8 mouse cellular contexts compared by ENCODE assay signal in genomic region chr12:73241960-73242359, GRCm38 (mm10). TPM values are rescaled to one million over a fixed set of nuclear protein-coding genes. Genes with fewer than 3 reads are reported as not detected.
DNase-seq lines count a peak whose midpoint lies in the region; ATAC-seq and TF ChIP-seq lines count a peak whose summit lies in the region.

No protein-coding gene starts in this region.

- H3K9ac ChIP-seq in hindbrain, embryonic 15.5 days, result no peak overlapping the region
- H3K9ac ChIP-seq in lung, postnatal 0 days (replicated peaks; ENCODE audit: low read depth), result no peak overlapping the region

- TF ChIP-seq EP300 in lung, postnatal 0 days (IDR thresholded peaks at IDR 0.05), result no peak

- H3K4me3 ChIP-seq in embryonic facial prominence, embryonic 10.5 days, result no peak overlapping the region
- H3K4me3 ChIP-seq in hindbrain, embryonic 15.5 days, result no peak overlapping the region
- no peak overlapping the region for H3K4me3 ChIP-seq in lung, postnatal 0 days (ENCODE audit: low read depth, low read length)
- no peak overlapping the region for H3K4me3 ChIP-seq in kidney, adult 2 months (ENCODE audit: insufficient read depth, low read depth, low read length)

- no peaks in the 10 kb centered on the region for H3K27me3 ChIP-seq in embryonic facial prominence, embryonic 10.5 days (replicated peaks; ENCODE audit: low read depth, poor library complexity, severe bottlenecking)
- H3K27me3 ChIP-seq in hindbrain, embryonic 15.5 days, result no peaks in the 10 kb centered on the region
- no peaks in the 10 kb centered on the region for H3K27me3 ChIP-seq in lung, postnatal 0 days (replicated peaks; ENCODE audit: insufficient read depth, low read length)
- no peaks in the 10 kb centered on the region for H3K27me3 ChIP-seq in kidney, adult 2 months (replicated peaks; ENCODE audit: control insufficient read depth, insufficient read depth, low read length)

- H3K4me1 ChIP-seq in embryonic facial prominence, embryonic 10.5 days, result 0 out of 2 replicates have a peak, but pooled peaks cover 2% of the 10 kb centered on the region
- no peaks in the 10 kb centered on the region for H3K4me1 ChIP-seq in hindbrain, embryonic 15.5 days (replicated peaks)
- H3K4me1 ChIP-seq in lung, postnatal 0 days (ENCODE audit: insufficient read depth, low read depth, low read length), result no peaks in the 10 kb centered on the region
- H3K4me1 ChIP-seq in kidney, adult 2 months (ENCODE audit: control insufficient read depth, insufficient read depth, low read length), result no peaks in the 10 kb centered on the region

- H3K27ac ChIP-seq in embryonic facial prominence, embryonic 10.5 days (replicated peaks), result peak overlapping the region; percentile 19; the same call in 1 of the 2 replicates
- no peak overlapping the region for H3K27ac ChIP-seq in hindbrain, embryonic 15.5 days (replicated peaks)
- H3K27ac ChIP-seq in lung, postnatal 0 days (ENCODE audit: low read length), result no peak overlapping the region
- H3K27ac ChIP-seq in kidney, adult 2 months (ENCODE audit: insufficient read depth, low read depth, low read length), result no peak overlapping the region

- no peaks in the 10 kb centered on the region for H3K36me3 ChIP-seq in embryonic facial prominence, embryonic 10.5 days (replicated peaks)
- H3K36me3 ChIP-seq in hindbrain, embryonic 15.5 days, result no peaks in the 10 kb centered on the region
- no peaks in the 10 kb centered on the region for H3K36me3 ChIP-seq in lung, postnatal 0 days (ENCODE audit: insufficient read depth, low read length)
- H3K36me3 ChIP-seq in kidney, adult 2 months (ENCODE audit: control insufficient read depth, insufficient read depth, low read length), result no peaks in the 10 kb centered on the region

- 75% methylated on average over 10 of the region's 10 CpGs for WGBS in embryonic facial prominence, embryonic 10.5 days
- 28% methylated on average over 10 of the region's 10 CpGs for WGBS in hindbrain, embryonic 15.5 days
- 61% methylated on average over 10 of the region's 10 CpGs for WGBS in lung, postnatal 0 days
- WGBS in kidney, adult 2 months, result 79% methylated on average over 10 of the region's 10 CpGs

- H3K9me3 ChIP-seq in embryonic facial prominence, embryonic 10.5 days, result no peaks in the 10 kb centered on the region
- H3K9me3 ChIP-seq in hindbrain, embryonic 15.5 days, result no peaks in the 10 kb centered on the region
- no peaks in the 10 kb centered on the region for H3K9me3 ChIP-seq in lung, postnatal 0 days (ENCODE audit: low read length)

- no peak for TF ChIP-seq POLR2A in kidney, adult 2 months (IDR thresholded peaks at IDR 0.05; ENCODE audit: low read depth, low read length)

- no peak overlapping the region for H3K4me2 ChIP-seq in hindbrain, embryonic 15.5 days
- H3K4me2 ChIP-seq in lung, postnatal 0 days (replicated peaks; ENCODE audit: low read depth, low read length), result no peak overlapping the region

- DNase-seq in R1 (ENCODE audit: low read depth, low spot score) (peak; percentile 19), adipocyte (ENCODE audit: low spot score) (no peak)
- DNase-seq in embryonic facial prominence, embryonic 10.5 days (ENCODE audit: low spot score), result peak; percentile 20
- peak; percentile 42 for DNase-seq in lung, postnatal 0 days (ENCODE audit: low spot score)
- peak; percentile 41 to 55 for DNase-seq in right cerebral cortex, postnatal 36 days (ENCODE audit: low spot score in 2 of 2)
- DNase-seq in kidney, adult 2 months, result no peak

- ATAC-seq in hindbrain, embryonic 15.5 days (ENCODE audit: low FRiP score, low read depth), result peak; percentile 68; the same call in 1 of the 2 replicates
- ATAC-seq in lung, postnatal 0 days, result peak; percentile 23
- no peak for ATAC-seq in erythroid progenitor cell, adult 5-6 weeks (replicated peaks; ENCODE audit: low FRiP score, poor library complexity, severe bottlenecking)

- TF ChIP-seq CTCF in lung, postnatal 0 days (IDR thresholded peaks at IDR 0.05), result no peak
- TF ChIP-seq CTCF in kidney, adult 2 months (conservative IDR thresholded peaks at IDR 0.05; ENCODE audit: insufficient read depth, insufficient read length, low read depth, low read length), result no peak

RNA-seq across cellular contexts. Expression of gene Trmt5, which starts 44.5 kb away (rescaled TPM):
- polyA plus RNA-seq in embryonic facial prominence, embryonic 10.5 days (2016; fragmentation: Nextera tagmentation; extraction: Ambion mirVana), result 19.8 and 21.0 TPM in 2 replicates
- polyA plus RNA-seq in hindbrain, embryonic 15.5 days (2015; fragmentation: Nextera tagmentation; extraction: Ambion mirVana), result 14.8 and 15.2 TPM in 2 replicates
- polyA plus RNA-seq in lung, postnatal 0 days (2015; fragmentation: Nextera tagmentation; extraction: Ambion mirVana), result 7.7 and 9.0 TPM in 2 replicates
- total RNA-seq in erythroid progenitor cell, adult 5-6 weeks (2015; ENCODE audit: low replicate concordance), result 7.2 and 7.5 TPM in 2 replicates
- 1.4 and 4.8 TPM in 2 replicates for total RNA-seq in erythroid progenitor cell, adult 5-6 weeks (2017; ENCODE audit: low replicate concordance)
- polyA plus RNA-seq in kidney, adult 2 months (2012; rRNA removed), result 4.8 and 6.1 TPM in 2 replicates

RNA-seq across cellular contexts. Expression of gene Slc38a6, which starts 44.6 kb away (rescaled TPM):
- 8.9 and 10.0 TPM in 2 replicates for polyA plus RNA-seq in embryonic facial prominence, embryonic 10.5 days (2016; fragmentation: Nextera tagmentation; extraction: Ambion mirVana)
- polyA plus RNA-seq in hindbrain, embryonic 15.5 days (2015; fragmentation: Nextera tagmentation; extraction: Ambion mirVana), result 9.1 and 12.1 TPM in 2 replicates
- polyA plus RNA-seq in lung, postnatal 0 days (2015; fragmentation: Nextera tagmentation; extraction: Ambion mirVana), result 4.2 and 8.2 TPM in 2 replicates
- total RNA-seq in erythroid progenitor cell, adult 5-6 weeks (2015; ENCODE audit: low replicate concordance), result 2.9 and 6.3 TPM in 2 replicates
- total RNA-seq in erythroid progenitor cell, adult 5-6 weeks (2017; ENCODE audit: low replicate concordance), result 0.30 and 0.51 TPM in 2 replicates
- polyA plus RNA-seq in kidney, adult 2 months (2012; rRNA removed), result 15.1 and 17.7 TPM in 2 replicates

Comparison
In these comparisons a context has a peak if more than half of its experiments do, and no peak if none do; other contexts are left out.
1. DNase-seq: peak in R1 (single experiment), embryonic facial prominence, embryonic 10.5 days (single experiment), lung, postnatal 0 days (single experiment) and right cerebral cortex, postnatal 36 days (2 of 2); none in kidney, adult 2 months (single experiment) and adipocyte (single experiment).